Mouse (Mus musculus) kidney, embryonic 16.5 days (tissue): ENCODE data around the gene Jmjd8. TPM values are rescaled to one million over a fixed set of nuclear protein-coding genes. Genes with fewer than 3 reads are reported as not detected.
"Not testable (repeated sequence)": the region's sequence is repeated elsewhere in the genome, so short reads cannot be mapped to it uniquely, and the experiment has no call there.

ENCODE experiments used
- ATAC-seq: fragments of 200-750 bp; cut with Nextera tagmentation; 2 replicates; pipeline ENCODE4 v1.8.0; 2017; ENCODE audit warnings: moderate TSS enrichment; ENCODE audit not compliant: low FRiP score, low TSS enrichment
- H3K27ac ChIP-seq: fragments of 300-500 bp; sonication (generic); 2 replicates; pipeline ENCODE4 v1.5.1; 2014; ENCODE audit warnings: low read length
- H3K27me3 ChIP-seq: fragments of 300-500 bp; sonication (generic); 2 replicates; pipeline ENCODE4 v1.6.1; 2014; ENCODE audit warnings: low read length, control low read depth, mixed read lengths; ENCODE audit not compliant: insufficient read depth
- H3K36me3 ChIP-seq: fragments of 300-500 bp; sonication (generic); 2 replicates; pipeline ENCODE4 v1.6.1; 2014; ENCODE audit warnings: low read length, control low read depth, mixed read lengths; ENCODE audit not compliant: insufficient read depth
- H3K4me1 ChIP-seq: fragments of 300-500 bp; sonication (generic); 2 replicates; pipeline ENCODE4 v1.6.1; 2014; ENCODE audit warnings: low read length, control low read depth, mixed read lengths; ENCODE audit not compliant: insufficient read depth
- H3K4me2 ChIP-seq: fragments of 300-500 bp; sonication (generic); replicated peaks from 2 replicates; pipeline ENCODE4 v1.6.1; 2014; ENCODE audit warnings: low read depth, low read length
- H3K4me3 ChIP-seq: fragments of 300-500 bp; sonication (generic); 2 replicates; pipeline ENCODE4 v1.5.1; 2014; ENCODE audit warnings: mild to moderate bottlenecking, low read length
- H3K9ac ChIP-seq: fragments of 300-500 bp; sonication (generic); replicated peaks from 2 replicates; pipeline ENCODE4 v1.6.1; 2014; ENCODE audit warnings: low read length
- H3K9me3 ChIP-seq: fragments of 300-500 bp; sonication (generic); 2 replicates; pipeline ENCODE4 v1.6.1; 2016; ENCODE audit warnings: low read length, control low read depth
- WGBS: fragments of 180-500 bp; shearing (Covaris S2); extraction: QIAGEN DNeasy Blood & Tissue Kit; methylation state at CpG from one replicate; pipeline ENCODE4 v1.1.7; 2014; 5-methylcytosine and 5-hydroxymethylcytosine counted together
- polyA plus RNA-seq: library from polyadenylated mRNA; unstranded; fragments of >200 nt; fragmentation: Nextera tagmentation; extraction: Ambion mirVana; gene quantifications from 2 replicates; pipeline ENCODE4 v1.2.1, GENCODE M21; 2015

Jmjd8 gene
- polyA plus RNA-seq, 1 experiment from 2014 or later = 72.3 TPM

- no peak for ATAC-seq
- WGBS = 80% methylated on average over 4 of the region's 4 CpGs
- Histone ChIP-seq H3K36me3 (no peaks in the 10 kb centered on the region), H3K4me1 (peaks cover 10% of the 10 kb centered on the region; the same call in 1 of the 2 replicates), H3K27me3 (peaks cover 42% of the 10 kb centered on the region), H3K4me3 (no peak overlapping the region), H3K9ac (no peak overlapping the region), H3K9me3 (no peaks in the 10 kb centered on the region), H3K27ac (no peak overlapping the region), H3K4me2 (no peak overlapping the region)
Observed at GRCm38 (mm10) chr17:25806507-25806906, 22.2 kb upstream of the Jmjd8 start.

- ATAC-seq = not testable (repeated sequence)
Observed at GRCm38 (mm10) chr17:25807452-25807851, 21.2 kb upstream of the Jmjd8 start.

GRCm38 (mm10) chr17:25808028-25808427 lies 20.6 kb upstream of the Jmjd8 start:
- H3K36me3 ChIP-seq = no peaks in the 10 kb centered on the region
- no peak for ATAC-seq
- peak overlapping the region; percentile 63; the same call in 1 of the 2 replicates for H3K4me3 ChIP-seq
- no peak overlapping the region for H3K27ac ChIP-seq
- H3K9ac ChIP-seq = no peak overlapping the region
- H3K4me2 ChIP-seq = 0 out of 2 replicates have a peak overlapping the region, but pooled peaks have one; percentile 97
- WGBS = 29% methylated on average over 5 of the region's 5 CpGs
- H3K27me3 ChIP-seq = peaks cover 49% of the 10 kb centered on the region
- H3K9me3 ChIP-seq = no peaks in the 10 kb centered on the region
- H3K4me1 ChIP-seq = peaks cover 10% of the 10 kb centered on the region; the same call in 1 of the 2 replicates

More at GRCm38 (mm10) chr17:25807452-25807851, 21.2 kb upstream of the Jmjd8 start:
- H3K27ac ChIP-seq, H3K9ac ChIP-seq, H3K4me2 ChIP-seq, H3K4me3 ChIP-seq, H3K9me3 ChIP-seq, H3K36me3 ChIP-seq: not testable (repeated sequence)
- H3K4me1 ChIP-seq = peaks cover 10% of the 10 kb centered on the region; the same call in 1 of the 2 replicates
- WGBS = 50% methylated on average over 2 of the region's 2 CpGs
- H3K27me3 ChIP-seq = peaks cover 47% of the 10 kb centered on the region

GRCm38 (mm10) chr17:25808789-25809605 lies 19.7 kb upstream of the Jmjd8 start, which contains the start of gene Fbxl16:
Fbxl16 (plus strand) TSS chr17:25809085.
- ATAC-seq = peak; percentile 72
- Histone ChIP-seq H3K4me1 (peaks cover 10% of the 10 kb centered on the region; the same call in 1 of the 2 replicates), H3K27ac (no peak within 1 kb of the TSS), H3K27me3 (peaks cover 43% of the 10 kb centered on the region), H3K4me3 (peak within 1 kb of the TSS; percentile 63), H3K36me3 (no peaks in the 10 kb centered on the region), H3K4me2 (peak within 1 kb of the TSS; percentile 97), H3K9me3 (no peaks in the 10 kb centered on the region), H3K9ac (peak within 1 kb of the TSS; percentile 62)
- WGBS = under 1% methylated on average over 80 of the region's 100 CpGs

GRCm38 (mm10) chr17:25809606-25810340 lies 18.9 kb upstream of the Jmjd8 start:
- H3K9me3 ChIP-seq = no peaks in the 10 kb centered on the region
- peaks cover 10% of the 10 kb centered on the region; the same call in 1 of the 2 replicates for H3K4me1 ChIP-seq
- WGBS = 7% methylated on average over 23 of the region's 25 CpGs
- peak overlapping the region; percentile 63 for H3K4me3 ChIP-seq
- peak overlapping the region; percentile 97 for H3K4me2 ChIP-seq
- H3K9ac ChIP-seq = peak overlapping the region; percentile 62
- ATAC-seq = peak; percentile 46
- H3K27me3 ChIP-seq = peaks cover 47% of the 10 kb centered on the region
- H3K36me3 ChIP-seq = no peaks in the 10 kb centered on the region
- no peak overlapping the region for H3K27ac ChIP-seq

GRCm38 (mm10) chr17:25810890-25811289 lies 17.8 kb upstream of the Jmjd8 start:
- peaks cover 51% of the 10 kb centered on the region for H3K27me3 ChIP-seq
- H3K4me1 ChIP-seq = peaks cover 10% of the 10 kb centered on the region; the same call in 1 of the 2 replicates
- H3K27ac ChIP-seq = no peak overlapping the region
- H3K4me2 ChIP-seq = no peak overlapping the region
- ATAC-seq = no peak
- WGBS = 77% methylated on average over 4 of the region's 4 CpGs
- no peaks in the 10 kb centered on the region for H3K9me3 ChIP-seq
- no peaks in the 10 kb centered on the region for H3K36me3 ChIP-seq
- no peak overlapping the region for H3K9ac ChIP-seq
- no peak overlapping the region for H3K4me3 ChIP-seq

- whole genome bisulfite sequencing = under 1% methylated on average over 19 of the region's 20 CpGs
- H3K4me1 ChIP-seq = peaks cover 10% of the 10 kb centered on the region; the same call in 1 of the 2 replicates
- no peaks in the 10 kb centered on the region for H3K9me3 ChIP-seq
- H3K4me2 ChIP-seq = no peak overlapping the region
- ATAC-seq = peak; percentile 49
- no peak overlapping the region for H3K9ac ChIP-seq
- no peak overlapping the region for H3K27ac ChIP-seq
- H3K27me3 ChIP-seq = peaks cover 55% of the 10 kb centered on the region
- no peak overlapping the region for H3K4me3 ChIP-seq
- no peaks in the 10 kb centered on the region for H3K36me3 ChIP-seq
Observed at GRCm38 (mm10) chr17:25813471-25813870, 15.2 kb upstream of the Jmjd8 start.

GRCm38 (mm10) chr17:25817662-25818061 lies 11.0 kb upstream of the Jmjd8 start:
- Histone ChIP-seq H3K9ac (no peak overlapping the region), H3K4me2 (no peak overlapping the region), H3K4me3 (no peak overlapping the region), H3K4me1 (0 out of 2 replicates have a peak, but pooled peaks cover 5% of the 10 kb centered on the region), H3K9me3 (no peaks in the 10 kb centered on the region), H3K27me3 (peaks cover 49% of the 10 kb centered on the region), H3K36me3 (no peaks in the 10 kb centered on the region), H3K27ac (no peak overlapping the region)
- no peak for ATAC-seq
- WGBS = 87% methylated on average over 11 of the region's 11 CpGs

- Histone ChIP-seq H3K36me3 (no peaks in the 10 kb centered on the region), H3K27me3 (peaks cover 46% of the 10 kb centered on the region), H3K9ac (0 out of 2 replicates have a peak overlapping the region, but pooled peaks have one; percentile 22), H3K4me2 (peak overlapping the region; percentile 47), H3K4me3 (peak overlapping the region; percentile 28), H3K9me3 (no peaks in the 10 kb centered on the region), H3K4me1 (peaks cover 9% of the 10 kb centered on the region; the same call in 1 of the 2 replicates), H3K27ac (no peak overlapping the region)
- peak; percentile 17; the same call in 1 of the 2 replicates for ATAC-seq
- 4% methylated on average over 46 of the region's 46 CpGs for WGBS
Observed at GRCm38 (mm10) chr17:25818851-25819780, 9.6 kb upstream of the Jmjd8 start.
